Mouse (Mus musculus): ENCODE results near the gene Fancb. TPM values are rescaled to one million over a fixed set of nuclear protein-coding genes. Genes with fewer than 3 reads are reported as not detected.
A peak's percentile ranks its signal among the peaks of the same experiment; 100 is the strongest.

The Fancb gene
- polyA plus RNA-seq, 1 experiment from 2014 or later: 3.4 TPM

DNA sequence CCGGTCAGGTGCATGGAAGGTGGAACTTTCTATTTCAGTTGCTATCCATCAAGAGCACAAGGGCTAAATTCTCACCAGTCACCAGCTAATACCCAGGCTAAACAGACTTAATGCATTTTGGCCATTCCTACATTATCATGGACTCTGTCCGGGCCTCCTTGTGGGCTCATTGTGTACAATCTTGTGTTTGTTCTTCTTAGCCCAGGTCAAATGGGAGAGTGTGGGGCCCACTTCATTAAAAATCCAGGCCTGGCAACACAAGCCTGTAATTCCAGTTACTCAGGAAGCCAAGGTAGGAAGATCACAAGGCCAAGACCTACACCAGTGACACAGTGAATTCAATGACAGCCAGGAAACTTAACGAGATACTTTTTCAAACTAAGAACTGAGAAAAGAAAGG lies 9.2 kb upstream of the Fancb start:
- H3K9ac ChIP-seq (replicated peaks; ENCODE audit: low read depth): no peak overlapping the region
- no peak overlapping the region for H3K4me3 ChIP-seq (ENCODE audit: low read depth, low read length)
- H3K4me1 ChIP-seq (ENCODE audit: insufficient read depth, low read depth, low read length): no peaks in the 10 kb centered on the region
- H3K9me3 ChIP-seq (ENCODE audit: low read length): no peaks in the 10 kb centered on the region
- no peak overlapping the region for H3K27ac ChIP-seq (ENCODE audit: low read length)
- H3K27me3 ChIP-seq (replicated peaks; ENCODE audit: insufficient read depth, low read length): no peaks in the 10 kb centered on the region
- TF ChIP-seq EP300 (IDR thresholded peaks at IDR 0.05): no peak
- no peak for TF ChIP-seq CTCF (IDR thresholded peaks at IDR 0.05)
- DNase-seq (ENCODE audit: low spot score) (peak; percentile 12), ATAC-seq (no peak)
- no peak overlapping the region for H3K4me2 ChIP-seq (replicated peaks; ENCODE audit: low read depth, low read length)
- WGBS: 69% methylated on average over 3 of the region's 3 CpGs
- no peaks in the 10 kb centered on the region for H3K36me3 ChIP-seq (ENCODE audit: insufficient read depth, low read length)

DNA sequence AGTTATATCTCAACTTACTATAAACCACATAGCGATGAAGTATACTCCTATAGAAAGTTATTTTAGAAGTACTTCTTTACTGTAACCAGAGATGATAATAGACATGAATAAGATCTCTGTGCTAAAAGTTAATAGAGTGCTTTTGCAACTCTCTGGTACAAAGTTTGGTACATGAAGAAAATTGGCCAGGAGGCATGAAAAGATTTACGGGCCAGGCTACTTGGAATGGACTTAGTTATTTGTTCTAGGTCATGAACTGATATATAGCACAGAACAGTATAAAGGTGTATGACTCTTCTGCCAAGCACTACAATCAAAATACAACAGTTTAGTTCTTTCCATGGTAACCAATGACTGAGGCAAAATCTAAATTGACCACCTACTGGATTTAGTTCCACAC lies 1.5 kb upstream of the Fancb start:
- no peaks in the 10 kb centered on the region for H3K27me3 ChIP-seq (replicated peaks; ENCODE audit: insufficient read depth, low read length)
- H3K4me2 ChIP-seq (replicated peaks; ENCODE audit: low read depth, low read length): peak overlapping the region; percentile 48; the same call in 1 of the 2 replicates
- 89% methylated on average over 2 of the region's 2 CpGs for WGBS
- no peak for DNase-seq (ENCODE audit: low spot score)
- no peak for ATAC-seq
- H3K4me3 ChIP-seq (ENCODE audit: low read depth, low read length): no peak overlapping the region
- H3K9me3 ChIP-seq (ENCODE audit: low read length): no peaks in the 10 kb centered on the region
- no peak for TF ChIP-seq EP300 (IDR thresholded peaks at IDR 0.05)
- no peak for TF ChIP-seq CTCF (IDR thresholded peaks at IDR 0.05)
- H3K4me1 ChIP-seq (ENCODE audit: insufficient read depth, low read depth, low read length): no peaks in the 10 kb centered on the region
- H3K9ac ChIP-seq (replicated peaks; ENCODE audit: low read depth): no peak overlapping the region
- no peaks in the 10 kb centered on the region for H3K36me3 ChIP-seq (ENCODE audit: insufficient read depth, low read length)
- H3K27ac ChIP-seq (ENCODE audit: low read length): no peak overlapping the region

GRCm38 (mm10) chrX:165003141-165003540 lies 22.7 kb downstream of the Fancb start:
- Histone ChIP-seq H3K4me2 (replicated peaks; ENCODE audit: low read depth, low read length) (no peak overlapping the region), H3K9me3 (ENCODE audit: low read length) (no peaks in the 10 kb centered on the region), H3K4me3 (ENCODE audit: low read depth, low read length) (no peak overlapping the region), H3K9ac (replicated peaks; ENCODE audit: low read depth) (no peak overlapping the region), H3K36me3 (ENCODE audit: insufficient read depth, low read length) (no peaks in the 10 kb centered on the region), H3K27ac (ENCODE audit: low read length) (no peak overlapping the region), H3K4me1 (ENCODE audit: insufficient read depth, low read depth, low read length) (no peaks in the 10 kb centered on the region), H3K27me3 (replicated peaks; ENCODE audit: insufficient read depth, low read length) (no peaks in the 10 kb centered on the region)
- 30% methylated on average over 4 of the region's 4 CpGs for WGBS
- DNase-seq (ENCODE audit: low spot score) (no peak), ATAC-seq (no peak)
- TF ChIP-seq EP300 (IDR thresholded peaks at IDR 0.05) (no peak), CTCF (IDR thresholded peaks at IDR 0.05) (no peak)

- no peak for TF ChIP-seq CTCF (IDR thresholded peaks at IDR 0.05)
- TF ChIP-seq EP300 (IDR thresholded peaks at IDR 0.05): no peak
- Histone ChIP-seq H3K9ac (replicated peaks; ENCODE audit: low read depth) (no peak within 1 kb of the TSS), H3K36me3 (ENCODE audit: insufficient read depth, low read length) (no peaks in the 10 kb centered on the region), H3K4me3 (ENCODE audit: low read depth, low read length) (no peak within 1 kb of the TSS), H3K9me3 (ENCODE audit: low read length) (no peaks in the 10 kb centered on the region), H3K27me3 (replicated peaks; ENCODE audit: insufficient read depth, low read length) (no peaks in the 10 kb centered on the region), H3K4me2 (replicated peaks; ENCODE audit: low read depth, low read length) (no peak within 1 kb of the TSS), H3K27ac (ENCODE audit: low read length) (no peak within 1 kb of the TSS), H3K4me1 (ENCODE audit: insufficient read depth, low read depth, low read length) (no peaks in the 10 kb centered on the region)
- ATAC-seq: no peak
- no peak for DNase-seq (ENCODE audit: low spot score)
These were observed 24.5 kb downstream of the Fancb start, which contains the start of gene Gm17604 for GRCm38 (mm10) chrX:165004779-165005324. Gm17604 (minus strand) TSS chrX:165004829.

Other genes with a start within 250 kb of the Fancb start
- gene Mospd2, start 217 bp upstream of the Fancb start, polyA plus RNA-seq (2015; fragmentation: Nextera tagmentation; extraction: Ambion mirVana): 39.9 and 42.5 TPM in 2 replicates
- not detected in 2 replicates for gene Gm17604, start 24.2 kb downstream of the Fancb start, polyA plus RNA-seq (2015; fragmentation: Nextera tagmentation; extraction: Ambion mirVana)